Mouse (Mus musculus) brain, embryonic 14.5 days (tissue): ENCODE data around the gene Rsph14.

ENCODE experiments used
- CTCF ChIP-seq: fragments of 200-500 bp; IDR thresholded peaks from 2 replicates; pipeline ENCODE4 v1.5.1; 2012; ENCODE audit warnings: inconsistent platforms, mild to moderate bottlenecking, moderate library complexity, borderline replicate concordance; ENCODE audit not compliant: insufficient read depth, insufficient read length; ENCODE audit errors: extremely low read depth
- POLR2A ChIP-seq: fragments of 200-500 bp; IDR thresholded peaks from 2 replicates; pipeline ENCODE4 v1.6.1; 2012; ENCODE audit warnings: mild to moderate bottlenecking, inconsistent platforms, borderline replicate concordance; ENCODE audit not compliant: poor library complexity, insufficient read depth, insufficient read length, severe bottlenecking; ENCODE audit errors: extremely low read depth

- TF ChIP-seq CTCF (no peak), POLR2A (no peak)
Measured at GRCm38 (mm10) chr10:75028743-75029142, 3.6 kb downstream of the Rsph14 start.
